Comparison of ENCODE assay signal across 12 mouse cellular contexts in genomic region chr3:110344846-110345245, GRCm38 (mm10).
DNase-seq lines count a peak whose midpoint lies in the region; ATAC-seq and TF ChIP-seq lines count a peak whose summit lies in the region.
"Had no signal": no experiment of that assay in that cellular context is flagged by ENCODE, and none has a peak within 500 bp of the region (broad histone marks: within the 10 kb centered on the region; RNA-seq: fewer than 3 reads in every experiment).

No protein-coding gene starts in this region.

- no peak overlapping the region for H3K4me3 ChIP-seq in hindbrain, postnatal 0 days (ENCODE audit: low read length)
- no peak overlapping the region for H3K4me3 ChIP-seq in hindbrain, embryonic 14.5 days (replicated peaks; ENCODE audit: low read length)
- H3K4me3 ChIP-seq: liver, embryonic 13.5 days had no signal

- no peak overlapping the region for H3K9ac ChIP-seq in hindbrain, postnatal 0 days (replicated peaks; ENCODE audit: low read length)
- H3K9ac ChIP-seq in hindbrain, embryonic 14.5 days: no peak overlapping the region
- H3K9ac ChIP-seq: liver, embryonic 13.5 days had no signal

- no peak for TF ChIP-seq CTCF in hindbrain, postnatal 0 days (IDR thresholded peaks at IDR 0.05; ENCODE audit: low read depth)

- H3K9me3 ChIP-seq in hindbrain, postnatal 0 days (ENCODE audit: low read length): no peaks in the 10 kb centered on the region
- no peaks in the 10 kb centered on the region for H3K9me3 ChIP-seq in hindbrain, embryonic 14.5 days (ENCODE audit: control insufficient read depth, low read length)
- H3K9me3 ChIP-seq: liver, embryonic 13.5 days had no signal

- no peaks in the 10 kb centered on the region for H3K36me3 ChIP-seq in hindbrain, postnatal 0 days (ENCODE audit: insufficient read depth, low read length)
- H3K36me3 ChIP-seq in hindbrain, embryonic 14.5 days (replicated peaks; ENCODE audit: control insufficient read depth, insufficient read depth): no peaks in the 10 kb centered on the region
- H3K36me3 ChIP-seq: liver, embryonic 13.5 days had no signal

- WGBS in hindbrain, postnatal 0 days: 69% methylated on average over 4 of the region's 4 CpGs
- WGBS in hindbrain, embryonic 14.5 days: 69% methylated on average over 4 of the region's 4 CpGs

- peak; percentile 57 for DNase-seq in hindbrain, postnatal 0 days (ENCODE audit: low spot score)
- no peak for DNase-seq in hindbrain, embryonic 14.5 days (ENCODE audit: low spot score)
- DNase-seq in adipocyte (ENCODE audit: low spot score): peak; percentile 4
- DNase-seq in embryo, embryonic 10 days (ENCODE audit: low spot score): peak; percentile 58
- peak; percentile 5 to 41 for DNase-seq in lung, postnatal 4 days
- DNase-seq in right cerebral cortex, adult 2 months (ENCODE audit: low spot score in 2 of 2): no peak
- DNase-seq in neural tube, embryonic 10.5 days (ENCODE audit: extremely low spot score, low spot score): no peak
- no peak for DNase-seq in kidney, postnatal 14 days
- DNase-seq: kidney, adult 9 months; liver, embryonic 13.5 days; right cerebral cortex, adult 18-20 months had no signal

- H3K27me3 ChIP-seq in hindbrain, postnatal 0 days (ENCODE audit: insufficient read depth, low read length): no peaks in the 10 kb centered on the region
- H3K27me3 ChIP-seq in hindbrain, embryonic 14.5 days (ENCODE audit: control insufficient read depth, insufficient read depth, low read length): no peaks in the 10 kb centered on the region
- H3K27me3 ChIP-seq: liver, embryonic 13.5 days had no signal

- H3K4me1 ChIP-seq in hindbrain, postnatal 0 days (ENCODE audit: insufficient read depth, low read length): no peaks in the 10 kb centered on the region
- H3K4me1 ChIP-seq in hindbrain, embryonic 14.5 days (replicated peaks; ENCODE audit: control insufficient read depth, insufficient read depth, low read length): no peaks in the 10 kb centered on the region
- H3K4me1 ChIP-seq: liver, embryonic 13.5 days had no signal

- H3K4me2 ChIP-seq in hindbrain, postnatal 0 days (ENCODE audit: low read depth, low read length): no peak overlapping the region
- H3K4me2 ChIP-seq in hindbrain, embryonic 14.5 days (replicated peaks): no peak overlapping the region
- H3K4me2 ChIP-seq: liver, embryonic 13.5 days had no signal

- H3K27ac ChIP-seq in hindbrain, postnatal 0 days: no peak overlapping the region
- no peak overlapping the region for H3K27ac ChIP-seq in hindbrain, embryonic 14.5 days
- H3K27ac ChIP-seq: liver, embryonic 13.5 days had no signal

- ATAC-seq in hindbrain, postnatal 0 days: no peak; the same call in 1 of the 2 replicates
- ATAC-seq in hindbrain, embryonic 14.5 days (ENCODE audit: low FRiP score): no peak
- ATAC-seq: Patski had no signal

Comparison
In these comparisons a context has a peak if more than half of its experiments do, and no peak if none do; other contexts are left out.
1. DNase-seq: peak in hindbrain, postnatal 0 days (single experiment), adipocyte (single experiment), embryo, embryonic 10 days (single experiment) and lung, postnatal 4 days (2 of 2); none in hindbrain, embryonic 14.5 days (single experiment), right cerebral cortex, adult 2 months (0 of 2), neural tube, embryonic 10.5 days (single experiment) and kidney, postnatal 14 days (single experiment).